Mouse (Mus musculus): ENCODE data around the gene Gk5.

DNA sequence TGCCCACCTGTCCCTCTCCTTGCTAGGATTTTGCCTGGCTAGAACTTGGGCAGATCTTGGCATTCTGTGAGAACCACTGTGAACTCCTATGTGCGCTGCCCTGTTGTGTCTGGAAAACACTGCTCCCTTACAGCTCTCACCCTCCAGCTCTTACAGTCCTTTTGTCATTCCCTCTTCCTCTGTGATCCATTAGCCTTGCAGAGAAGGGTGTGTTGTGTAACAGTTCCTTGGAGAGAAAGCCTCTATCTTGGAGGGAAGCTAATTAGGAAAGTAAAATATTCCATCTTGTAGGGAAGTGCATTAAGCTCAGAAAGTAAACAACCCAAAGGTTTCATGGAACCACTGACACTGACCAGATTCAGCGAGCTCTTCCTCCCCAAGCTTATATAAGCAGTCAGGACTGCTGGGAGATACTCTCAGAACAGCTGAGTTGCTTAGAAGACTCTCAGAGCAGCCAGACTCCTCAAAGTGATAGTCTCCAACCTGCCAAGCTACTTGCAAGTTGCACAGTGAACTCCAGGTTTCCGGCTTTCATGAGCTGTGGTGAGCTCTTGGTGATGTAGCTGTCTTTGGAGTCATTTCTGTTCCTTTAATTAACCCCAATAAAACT lies 94.0 kb downstream of the Gk5 start:
- no peak for TF ChIP-seq FLI1 (IDR thresholded peaks at IDR 0.05; ENCODE audit: low read length)
- TF ChIP-seq GATA1 (IDR thresholded peaks at IDR 0.05; ENCODE audit: borderline replicate concordance, low read length) = no peak

Data from megakaryocyte, embryonic 14.5 days (primary cell).